Mouse (Mus musculus) heart, postnatal 10 days (tissue): ENCODE results near the gene Tubgcp2. TPM values are rescaled to one million over a fixed set of nuclear protein-coding genes. Genes with fewer than 3 reads are reported as not detected.

ENCODE experiments used
- DNase-seq, 2 experiments: peaks; one replicate each; pipeline ENCODE4 v3.0.0; 2021
- intact Hi-C: fragments of 180-260 bp; cut with DNase I; formaldehyde crosslinking; loops from one replicate; pipeline ENCODE4 v1.15.1; 2025
- total RNA-seq, 2 experiments: library from RNA; stranded (reverse); gene quantifications; 2 replicates each; pipeline ENCODE4 v1.2.3; 2021

The Tubgcp2 gene
- 10 to 100 TPM; 36.5 to 37.1 TPM for total RNA-seq

- DNase-seq: peak; percentile 95 to 96
- intact Hi-C loops: no loop called here
These were observed at the start of gene Tubgcp2, which contains the start of gene Zfp511 for GRCm38 (mm10) chr7:140036281-140037170. TSS of gene Tubgcp2 (minus strand) at chr7:140036669. TSS of gene Zfp511 (plus strand) at chr7:140036391.

GRCm38 (mm10) chr7:140082242-140082678 lies 45.8 kb upstream of the Tubgcp2 start, which contains the start of gene Caly:
TSS of gene Caly (minus strand) at chr7:140082548.
- intact Hi-C loops: no loop called here
- DNase-seq: peak in 1 of 2 experiments; percentile 40

DNA sequence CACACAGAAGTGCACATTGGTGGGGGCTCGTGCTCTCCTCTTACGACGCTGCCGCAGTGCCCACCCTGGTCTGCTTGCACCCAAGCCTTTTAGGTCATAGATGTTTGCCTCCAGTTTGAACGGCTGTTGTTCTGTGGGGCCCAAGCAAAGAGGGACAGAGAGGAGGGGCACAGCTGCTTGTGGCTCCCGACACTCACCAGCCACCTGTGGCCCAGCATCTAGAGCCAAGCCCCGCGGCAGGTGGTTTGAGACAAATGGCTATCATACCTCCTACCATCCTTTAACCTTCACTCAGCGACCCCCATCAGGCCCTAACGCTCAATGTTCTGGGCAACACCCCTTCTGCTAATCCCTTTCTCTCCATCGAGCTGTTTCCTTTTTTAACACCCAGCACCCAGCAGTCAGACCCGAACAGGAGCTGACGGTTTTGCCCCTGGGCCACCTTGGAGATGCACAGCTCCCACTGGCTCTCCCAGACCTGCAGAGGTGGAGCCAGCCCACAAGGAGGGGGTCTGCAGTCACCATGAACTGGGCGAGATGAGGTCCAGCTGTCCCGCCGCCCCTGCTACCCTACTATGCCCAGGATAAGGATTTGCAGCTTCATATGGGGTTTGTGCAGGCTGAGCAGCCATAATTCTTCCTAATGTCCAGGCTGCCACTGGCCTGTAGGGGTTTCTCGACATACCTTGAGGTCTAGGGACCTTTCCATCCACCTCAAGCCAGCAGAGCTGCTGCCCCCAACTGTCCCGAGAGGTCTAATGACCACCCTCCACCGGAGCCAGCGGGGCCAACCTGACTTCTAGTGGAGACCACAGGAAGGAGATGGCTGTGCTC lies 45.2 kb upstream of the Tubgcp2 start:
- no peak for DNase-seq
- intact Hi-C loops: no loop called here

- intact Hi-C loops: no loop called here
- peak; percentile 71 to 77 for DNase-seq
These were observed 44.2 kb upstream of the Tubgcp2 start for GRCm38 (mm10) chr7:140080503-140081156.

DNA sequence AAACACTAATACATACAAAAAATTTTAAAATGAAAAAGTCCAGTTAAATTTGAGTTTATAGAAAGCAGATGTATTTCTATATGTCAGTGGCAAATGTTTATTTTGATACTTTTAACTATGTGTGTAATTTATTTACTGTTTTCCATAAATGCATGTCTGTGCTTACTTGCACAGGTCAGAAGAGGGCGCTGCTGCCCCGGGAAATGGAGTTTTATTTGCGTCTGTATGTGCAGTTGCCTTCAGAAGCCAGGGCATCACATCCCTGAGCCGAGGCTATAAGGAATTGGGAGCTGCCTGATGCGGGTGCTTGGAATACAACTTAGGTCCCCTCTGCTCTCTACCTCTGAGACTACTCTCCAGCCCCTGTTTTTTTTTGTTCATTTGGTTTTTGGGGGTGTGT lies 42.2 kb upstream of the Tubgcp2 start:
- peak; percentile 59 to 76 for DNase-seq

DNA sequence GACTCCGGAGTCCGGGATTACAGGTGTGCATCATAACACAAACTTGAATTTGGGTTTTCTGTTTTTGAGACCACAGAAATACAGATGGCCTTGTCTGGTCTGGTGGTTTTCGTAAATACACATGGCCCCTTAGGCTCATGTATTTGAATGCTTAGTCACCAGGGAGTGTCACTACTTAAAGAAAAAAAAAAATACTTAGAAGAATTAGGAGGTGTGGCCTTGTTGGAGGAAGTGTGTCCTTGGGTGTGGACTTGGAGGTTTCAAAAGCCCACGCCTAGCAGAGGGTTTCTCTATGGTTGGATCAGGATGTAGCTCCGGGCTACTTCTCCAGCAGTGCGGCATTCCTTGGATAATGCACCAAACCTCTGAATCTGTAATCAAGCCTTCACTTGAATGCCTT lies 41.2 kb upstream of the Tubgcp2 start:
- no peak for DNase-seq
- intact Hi-C loops: loop anchor here (1.0 to 5.0 kb wide), 3 partner anchors 64 to 825 kb away; no protein-coding TSS in a partner anchor

More for the DNA sequence above, 42.2 kb upstream of the Tubgcp2 start:
- intact Hi-C loops: loop anchor here (1.0 to 5.0 kb wide), 3 partner anchors 63 to 824 kb away; no protein-coding TSS in a partner anchor

- DNase-seq: peak in 1 of 2 experiments; percentile 17
- intact Hi-C loops: no loop called here
These were observed 33.7 kb upstream of the Tubgcp2 start for GRCm38 (mm10) chr7:140070042-140070711.

DNA sequence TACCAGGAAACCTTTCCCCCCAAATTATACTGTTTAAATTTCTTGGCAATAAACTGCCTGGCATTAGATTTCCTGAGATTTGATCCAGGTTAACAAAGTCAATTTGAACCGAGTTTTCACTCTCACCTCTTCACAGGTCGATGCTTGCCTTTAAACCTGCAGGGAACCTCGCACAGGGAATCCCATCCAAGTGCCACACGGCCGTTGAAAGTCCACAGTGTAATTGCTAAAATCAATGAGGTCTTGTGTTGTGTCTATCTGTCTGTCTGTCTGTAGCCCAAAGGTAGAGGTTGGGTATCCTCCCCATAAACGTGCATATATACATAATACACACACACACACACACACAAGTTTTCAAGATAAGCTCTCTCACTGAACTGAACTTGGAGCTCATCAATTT lies 30.9 kb upstream of the Tubgcp2 start:
- no peak for DNase-seq
- intact Hi-C loops: no loop called here

DNA sequence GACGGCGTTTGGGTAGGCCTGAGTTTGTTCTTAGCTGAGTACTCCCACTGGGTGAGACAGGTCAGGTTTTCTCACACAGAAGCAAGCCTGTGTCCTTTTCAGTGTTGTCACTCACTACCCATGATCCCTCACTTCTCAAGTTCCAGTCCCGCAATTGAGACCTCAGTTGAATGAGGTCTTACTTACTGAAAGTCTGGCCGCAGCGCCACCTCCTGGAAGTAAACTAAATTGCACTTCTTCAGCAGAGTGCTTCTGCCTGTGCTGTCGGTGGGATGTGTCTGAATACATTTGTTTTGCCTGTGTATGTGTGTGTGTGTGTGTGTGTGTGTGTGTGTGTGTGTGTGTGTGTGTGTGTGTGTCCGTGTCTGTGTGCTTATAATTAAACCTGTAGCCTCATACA lies 26.6 kb upstream of the Tubgcp2 start:
- intact Hi-C loops: loop anchor here (1.0 to 5.0 kb wide), 3 partner anchors 94 to 416 kb away; no protein-coding TSS in a partner anchor
- peak; percentile 56 to 77 for DNase-seq

DNA sequence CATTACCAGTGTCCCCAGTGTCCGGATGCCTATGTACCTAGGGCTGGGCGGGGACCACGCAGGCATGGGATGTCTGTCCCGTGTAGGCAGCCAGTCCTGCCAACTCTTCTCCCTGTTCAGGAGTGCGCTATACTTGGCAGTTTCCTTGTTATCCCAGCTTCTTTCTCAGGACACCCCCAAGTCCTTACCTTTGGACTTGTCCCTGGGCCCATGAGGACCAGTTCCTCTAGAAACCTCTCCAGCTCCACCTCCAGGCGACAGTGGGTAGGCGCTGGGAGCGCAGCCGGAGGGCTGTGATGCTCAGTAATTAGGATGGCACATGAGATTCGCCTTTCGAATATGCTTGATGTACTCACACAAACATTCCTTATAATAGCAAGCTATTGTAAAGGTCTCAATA lies 25.8 kb upstream of the Tubgcp2 start:
- peak in 1 of 2 experiments; percentile 34 for DNase-seq
- intact Hi-C loops: loop anchor here (5.0 kb wide), 2 partner anchors 155 to 415 kb away; no protein-coding TSS in a partner anchor

DNA sequence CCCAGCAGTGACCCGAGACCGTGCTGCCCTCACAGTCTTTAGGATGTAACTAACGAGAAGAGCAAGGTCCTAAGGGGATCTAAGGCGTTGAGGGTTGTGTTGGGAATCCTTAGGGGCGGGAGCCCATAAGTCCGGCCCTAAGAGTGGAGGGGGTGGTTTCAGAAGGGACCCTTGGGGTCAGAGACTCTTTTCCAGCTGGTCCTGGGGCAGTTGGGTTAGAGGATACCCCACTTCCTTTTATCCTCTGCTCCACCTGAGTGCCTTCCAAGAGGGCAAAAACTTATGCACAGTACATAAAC lies 25.3 kb upstream of the Tubgcp2 start:
- DNase-seq: no peak
- intact Hi-C loops: loop anchor here (5.0 kb wide), 2 partner anchors 154 to 414 kb away; no protein-coding TSS in a partner anchor

GRCm38 (mm10) chr7:140060936-140061831 lies 24.7 kb upstream of the Tubgcp2 start:
- intact Hi-C loops: loop anchor here (5.0 kb wide), 2 partner anchors 154 to 414 kb away; no protein-coding TSS in a partner anchor
- no peak for DNase-seq

DNA sequence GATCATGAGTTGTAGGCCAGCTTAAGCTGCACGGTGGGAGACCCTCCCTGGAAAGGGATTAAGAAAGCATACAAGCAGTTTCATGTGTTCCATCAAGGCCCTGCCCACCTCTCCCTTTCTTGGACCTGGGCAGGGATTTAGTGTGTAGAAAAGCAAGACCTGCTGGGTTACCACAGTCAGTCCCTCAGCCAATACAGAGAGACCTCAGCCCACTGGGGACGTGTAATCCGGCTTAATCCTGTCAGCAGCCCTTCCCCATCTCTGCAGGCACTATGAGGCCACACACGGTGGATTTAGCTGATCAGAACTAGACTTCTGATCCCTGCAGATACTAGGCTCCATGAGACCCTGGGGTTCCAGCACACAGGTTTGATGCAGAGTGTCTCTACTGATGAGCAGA lies 23.1 kb upstream of the Tubgcp2 start:
- intact Hi-C loops: no loop called here

GRCm38 (mm10) chr7:140058528-140058927 lies 22.1 kb upstream of the Tubgcp2 start:
- intact Hi-C loops: no loop called here
- no peak for DNase-seq

More for the DNA sequence above, 23.1 kb upstream of the Tubgcp2 start:
- no peak for DNase-seq

DNA sequence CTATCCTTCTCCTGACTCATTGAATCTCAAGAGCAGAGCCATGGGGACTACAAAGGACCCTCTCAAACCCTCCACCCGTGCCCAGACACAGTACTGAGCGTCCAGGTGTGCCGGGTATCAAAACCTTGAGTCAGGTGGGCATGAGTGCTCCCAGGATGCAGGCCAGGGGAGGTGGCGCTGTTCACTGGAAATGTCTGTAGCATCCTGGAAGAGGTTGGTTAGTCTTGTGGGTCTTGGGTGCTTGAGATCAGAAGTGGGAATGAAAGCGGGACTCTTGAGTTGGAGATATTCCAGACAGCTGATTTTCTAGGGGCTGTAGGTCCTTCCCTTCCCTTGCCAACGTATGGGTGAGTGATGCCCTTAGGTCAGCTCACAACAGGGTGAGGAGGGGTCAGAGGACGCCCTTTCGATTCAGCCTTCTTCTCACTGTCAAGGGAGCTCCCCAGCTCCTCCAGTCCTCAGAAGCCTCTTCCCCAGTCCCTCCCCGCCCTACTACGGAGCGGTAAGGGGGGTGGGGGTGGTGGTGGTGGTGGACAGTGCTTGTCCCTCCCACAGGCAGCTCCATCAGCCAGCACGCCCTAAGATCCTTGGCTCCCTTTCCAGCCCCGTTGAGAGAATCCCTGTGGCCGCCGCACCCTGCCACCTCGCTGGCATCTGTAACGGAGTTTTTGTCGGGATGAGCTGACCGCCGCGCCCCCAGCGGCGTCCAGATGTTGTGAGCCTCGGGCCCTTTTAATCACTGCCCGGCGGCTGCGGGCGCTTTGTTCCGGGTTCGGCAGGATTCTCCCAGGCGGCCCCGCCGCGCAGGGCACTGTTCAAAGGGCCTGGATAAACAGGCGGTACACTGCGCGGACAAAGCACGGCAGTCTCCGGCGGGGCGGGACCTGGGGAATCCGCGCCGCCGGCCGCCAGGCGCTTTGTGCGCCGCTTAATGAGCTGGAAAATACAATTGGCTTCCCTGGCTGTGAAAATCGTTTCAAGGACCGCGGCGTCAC lies 21.2 kb upstream of the Tubgcp2 start:
- intact Hi-C loops: no loop called here
- peak in 1 of 2 experiments; percentile 37 for DNase-seq

DNA sequence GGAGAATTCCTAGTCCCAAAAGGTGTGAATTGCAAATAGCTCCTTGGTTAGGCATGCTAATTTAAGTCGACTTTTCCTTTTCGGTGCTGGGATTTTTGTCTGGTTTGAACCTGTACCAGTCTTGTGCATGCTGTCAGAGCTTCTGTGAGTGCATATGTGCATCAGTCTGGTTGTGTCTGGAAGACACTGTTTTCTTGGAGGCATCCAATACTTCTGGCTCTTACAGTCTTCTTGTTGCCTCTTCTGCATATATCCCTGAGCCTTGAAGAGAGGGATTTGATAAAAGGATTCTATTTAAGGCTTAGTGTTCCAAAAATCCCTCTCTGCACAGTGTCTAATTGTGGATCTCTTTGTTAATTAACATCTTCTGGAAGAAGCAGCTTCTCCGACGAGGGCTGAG lies 17.7 kb upstream of the Tubgcp2 start:
- DNase-seq: no peak
- intact Hi-C loops: no loop called here

DNA sequence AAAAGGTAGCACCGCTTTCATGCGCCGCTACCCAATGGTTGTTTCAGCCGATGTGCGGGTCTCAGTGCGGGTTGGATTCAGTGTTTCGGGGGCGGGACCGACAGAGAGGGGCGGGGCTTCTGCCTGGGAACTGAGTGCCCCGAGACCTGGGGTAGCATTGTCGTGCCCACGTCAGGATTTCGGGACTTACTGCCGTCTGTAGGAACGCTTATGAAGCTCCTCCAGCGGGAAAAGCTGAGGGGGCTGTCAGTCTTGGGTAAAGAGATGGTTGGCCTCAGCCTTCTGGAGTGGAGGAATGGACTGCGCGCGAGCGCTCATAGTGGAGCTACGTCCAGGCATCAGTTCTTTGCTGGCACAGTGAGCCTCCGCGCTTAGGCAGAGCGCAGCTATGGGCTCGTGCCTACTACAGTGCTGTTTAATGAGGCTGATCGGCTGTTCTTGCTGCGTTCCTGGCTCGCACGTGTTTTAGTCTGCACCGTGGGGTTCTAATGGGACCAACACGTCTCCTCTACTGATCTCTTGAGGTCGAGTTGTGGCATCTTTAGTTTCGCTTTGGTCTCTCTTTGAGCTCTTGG lies 12.7 kb upstream of the Tubgcp2 start:
- intact Hi-C loops: no loop called here
- peak in 1 of 2 experiments; percentile 39 for DNase-seq
